ENCODE assay signal across 11 mouse cellular contexts in the genomic region with DNA sequence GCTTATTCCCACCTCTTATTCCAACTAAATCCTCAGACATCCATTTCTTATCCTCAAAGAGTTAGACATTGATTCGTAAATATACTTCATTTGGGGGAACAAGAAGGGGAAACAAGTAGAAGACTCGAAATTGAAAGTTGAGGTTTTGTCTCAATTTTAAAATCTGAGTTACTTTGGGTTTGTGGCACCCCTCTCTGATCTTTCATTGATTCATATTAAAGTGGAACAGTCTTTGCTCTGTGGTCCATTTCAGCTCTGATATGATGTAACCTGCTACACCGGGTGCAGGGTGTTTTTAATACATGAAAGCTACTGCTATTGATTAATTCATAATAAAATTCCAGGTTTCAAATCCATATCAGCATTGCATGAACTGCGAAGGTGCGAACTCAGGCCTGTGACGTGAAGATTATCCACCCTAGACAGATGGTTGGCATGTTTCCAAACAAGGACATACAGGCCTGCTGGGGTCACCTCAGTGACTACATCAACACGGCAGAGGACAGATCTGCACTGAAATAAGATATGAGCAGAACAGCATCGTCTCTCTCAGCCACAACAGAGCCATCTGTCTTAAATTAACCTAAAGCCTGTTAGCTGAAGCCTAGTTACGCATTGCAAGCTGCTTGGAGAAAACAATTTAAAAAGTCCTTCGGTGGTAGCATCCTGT.
DNase-seq lines count a peak whose midpoint lies in the region; ATAC-seq and TF ChIP-seq lines count a peak whose summit lies in the region.
"Had no signal": no experiment of that assay in that cellular context is flagged by ENCODE, and none has a peak within 500 bp of the region (broad histone marks: within the 10 kb centered on the region; RNA-seq: fewer than 3 reads in every experiment).

No protein-coding gene starts in this region.

- TF ChIP-seq CTCF in brain, embryonic 14.5 days (IDR thresholded peaks at IDR 0.05; ENCODE audit: borderline replicate concordance, extremely low read depth, insufficient read depth, insufficient read length): no peak
- no peak for TF ChIP-seq CTCF in midbrain, postnatal 0 days (IDR thresholded peaks at IDR 0.05)

- no peaks in the 10 kb centered on the region for H3K9me3 ChIP-seq in hindbrain, embryonic 13.5 days
- H3K9me3 ChIP-seq in hindbrain, embryonic 12.5 days (replicated peaks): no peaks in the 10 kb centered on the region
- H3K9me3 ChIP-seq in forebrain, embryonic 16.5 days (ENCODE audit: control insufficient read depth, low read length): no peaks in the 10 kb centered on the region
- H3K9me3 ChIP-seq in midbrain, postnatal 0 days (ENCODE audit: low read length): no peaks in the 10 kb centered on the region

- no peak overlapping the region for H3K27ac ChIP-seq in hindbrain, embryonic 13.5 days
- H3K27ac ChIP-seq in hindbrain, embryonic 12.5 days: no peak overlapping the region
- H3K27ac ChIP-seq in forebrain, embryonic 16.5 days (ENCODE audit: low read length): no peak overlapping the region
- no peak overlapping the region for H3K27ac ChIP-seq in midbrain, postnatal 0 days (ENCODE audit: low read depth, low read length)

- no peak for TF ChIP-seq POLR2A in brain, embryonic 14.5 days (IDR thresholded peaks at IDR 0.05; ENCODE audit: borderline replicate concordance, extremely low read depth, insufficient read depth, insufficient read length, poor library complexity, severe bottlenecking)

- DNase-seq in brain, embryonic 14.5 days (ENCODE audit: low read depth): peak; percentile 63
- peak; percentile 79 for DNase-seq in midbrain, postnatal 0 days (ENCODE audit: low spot score)
- DNase-seq in testis, postnatal 10 days (ENCODE audit: low spot score): no peak
- DNase-seq in gastrocnemius, postnatal 25 days: no peak
- DNase-seq in kidney, postnatal 25 days: no peak
- DNase-seq: heart, adult 18-20 months; kidney, postnatal 10 days; lung, adult 18-20 months had no signal

- no peak overlapping the region for H3K4me3 ChIP-seq in hindbrain, embryonic 13.5 days
- H3K4me3 ChIP-seq in hindbrain, embryonic 12.5 days: no peak overlapping the region
- no peak overlapping the region for H3K4me3 ChIP-seq in forebrain, embryonic 16.5 days (replicated peaks; ENCODE audit: low read length)
- no peak overlapping the region for H3K4me3 ChIP-seq in midbrain, postnatal 0 days (ENCODE audit: low read depth, low read length)

- ATAC-seq in hindbrain, embryonic 13.5 days (ENCODE audit: low FRiP score): peak; percentile 74; the same call in 1 of the 2 replicates
- ATAC-seq in hindbrain, embryonic 12.5 days (ENCODE audit: low FRiP score): no peak
- ATAC-seq in forebrain, embryonic 16.5 days: peak; percentile 83
- ATAC-seq in midbrain, postnatal 0 days (ENCODE audit: low FRiP score): peak; percentile 73; the same call in 1 of the 2 replicates

- no peaks in the 10 kb centered on the region for H3K27me3 ChIP-seq in hindbrain, embryonic 13.5 days
- no peaks in the 10 kb centered on the region for H3K27me3 ChIP-seq in hindbrain, embryonic 12.5 days
- no peaks in the 10 kb centered on the region for H3K27me3 ChIP-seq in forebrain, embryonic 16.5 days (replicated peaks; ENCODE audit: control insufficient read depth, insufficient read depth, low read length)
- H3K27me3 ChIP-seq in midbrain, postnatal 0 days (ENCODE audit: insufficient read depth, low read length): no peaks in the 10 kb centered on the region

- no peaks in the 10 kb centered on the region for H3K4me1 ChIP-seq in hindbrain, embryonic 13.5 days (replicated peaks)
- H3K4me1 ChIP-seq in hindbrain, embryonic 12.5 days: no peaks in the 10 kb centered on the region; the same call in 1 of the 2 replicates
- H3K4me1 ChIP-seq in forebrain, embryonic 16.5 days (replicated peaks; ENCODE audit: control insufficient read depth, insufficient read depth, low read length): no peaks in the 10 kb centered on the region
- no peaks in the 10 kb centered on the region for H3K4me1 ChIP-seq in midbrain, postnatal 0 days (ENCODE audit: insufficient read depth, low read length)

- H3K9ac ChIP-seq in hindbrain, embryonic 13.5 days: no peak overlapping the region
- H3K9ac ChIP-seq in hindbrain, embryonic 12.5 days: no peak overlapping the region
- no peak overlapping the region for H3K9ac ChIP-seq in forebrain, embryonic 16.5 days (replicated peaks; ENCODE audit: low read depth, low read length)
- H3K9ac ChIP-seq in midbrain, postnatal 0 days (replicated peaks; ENCODE audit: low read length, poor library complexity, severe bottlenecking): no peak overlapping the region

- no peaks in the 10 kb centered on the region for H3K36me3 ChIP-seq in hindbrain, embryonic 13.5 days
- no peaks in the 10 kb centered on the region for H3K36me3 ChIP-seq in hindbrain, embryonic 12.5 days
- H3K36me3 ChIP-seq in forebrain, embryonic 16.5 days (ENCODE audit: control insufficient read depth, insufficient read depth): no peaks in the 10 kb centered on the region
- no peaks in the 10 kb centered on the region for H3K36me3 ChIP-seq in midbrain, postnatal 0 days (ENCODE audit: insufficient read depth, low read length)

- WGBS in hindbrain, embryonic 13.5 days: 64% methylated on average over 10 of the region's 10 CpGs
- WGBS in hindbrain, embryonic 12.5 days: 59% methylated on average over 10 of the region's 10 CpGs
- 60% methylated on average over 10 of the region's 10 CpGs for WGBS in forebrain, embryonic 16.5 days
- 47% methylated on average over 10 of the region's 10 CpGs for WGBS in midbrain, postnatal 0 days

- H3K4me2 ChIP-seq in hindbrain, embryonic 13.5 days: no peak overlapping the region
- H3K4me2 ChIP-seq in hindbrain, embryonic 12.5 days (replicated peaks): no peak overlapping the region
- H3K4me2 ChIP-seq in forebrain, embryonic 16.5 days (ENCODE audit: low read length): no peak overlapping the region
- no peak overlapping the region for H3K4me2 ChIP-seq in midbrain, postnatal 0 days (ENCODE audit: low read depth, low read length, poor library complexity, severe bottlenecking)

Comparison
In these comparisons a context has a peak if more than half of its experiments do, and no peak if none do; other contexts are left out.
1. DNase-seq: peak in brain, embryonic 14.5 days (single experiment) and midbrain, postnatal 0 days (single experiment); none in testis, postnatal 10 days (single experiment), gastrocnemius, postnatal 25 days (single experiment) and kidney, postnatal 25 days (0 of 2).